Mouse (Mus musculus): Measurements from ENCODE around the gene Abca17. TPM values are rescaled to one million over a fixed set of nuclear protein-coding genes. Genes with fewer than 3 reads are reported as not detected.
A peak's percentile ranks its signal among the peaks of the same experiment; 100 is the strongest.

The Abca17 gene
- polyA plus RNA-seq, 1 experiment from 2014 or later: not detected

- H3K27me3 ChIP-seq: no peaks in the 10 kb centered on the region
- H3K36me3 ChIP-seq: peaks cover 4% of the 10 kb centered on the region; the same call in 1 of the 2 replicates
- H3K9me3 ChIP-seq: no peaks in the 10 kb centered on the region
- no peak overlapping the region for H3K27ac ChIP-seq
- no peak overlapping the region for H3K4me2 ChIP-seq
- H3K4me3 ChIP-seq: no peak overlapping the region
- no peak overlapping the region for H3K9ac ChIP-seq
- 70% methylated on average over 9 of the region's 9 CpGs for WGBS
- no peaks in the 10 kb centered on the region for H3K4me1 ChIP-seq
- ATAC-seq (ENCODE audit: insufficient number of reproducible peaks, low FRiP score, low TSS enrichment, low read depth): no peak
Measured at GRCm38 (mm10) chr17:24362527-24362926, 11.7 kb upstream of the Abca17 start.

GRCm38 (mm10) chr17:24361291-24361690 is 10.4 kb upstream of the Abca17 start:
- no peaks in the 10 kb centered on the region for H3K27me3 ChIP-seq
- no peaks in the 10 kb centered on the region for H3K9me3 ChIP-seq
- no peak overlapping the region for H3K9ac ChIP-seq
- H3K36me3 ChIP-seq: no peaks in the 10 kb centered on the region
- no peak overlapping the region for H3K4me3 ChIP-seq
- no peak overlapping the region for H3K27ac ChIP-seq
- 83% methylated on average over 5 of the region's 5 CpGs for WGBS
- H3K4me2 ChIP-seq: no peak overlapping the region
- H3K4me1 ChIP-seq: no peaks in the 10 kb centered on the region
- no peak for ATAC-seq (ENCODE audit: insufficient number of reproducible peaks, low FRiP score, low TSS enrichment, low read depth)

GRCm38 (mm10) chr17:24360841-24361240 is 10.0 kb upstream of the Abca17 start:
- 82% methylated on average over 8 of the region's 8 CpGs for WGBS
- H3K27ac ChIP-seq: no peak overlapping the region

GRCm38 (mm10) chr17:24359903-24360302 is 9.0 kb upstream of the Abca17 start:
- no peak for ATAC-seq (ENCODE audit: insufficient number of reproducible peaks, low FRiP score, low TSS enrichment, low read depth)
- 72% methylated on average over 2 of the region's 2 CpGs for WGBS
- no peaks in the 10 kb centered on the region for H3K36me3 ChIP-seq
- no peak overlapping the region for H3K9ac ChIP-seq
- H3K27me3 ChIP-seq: no peaks in the 10 kb centered on the region
- no peaks in the 10 kb centered on the region for H3K9me3 ChIP-seq
- no peak overlapping the region for H3K27ac ChIP-seq
- H3K4me1 ChIP-seq: no peaks in the 10 kb centered on the region
- no peak overlapping the region for H3K4me2 ChIP-seq
- H3K4me3 ChIP-seq: no peak overlapping the region

More at GRCm38 (mm10) chr17:24360841-24361240, 10.0 kb upstream of the Abca17 start:
- no peak for ATAC-seq (ENCODE audit: insufficient number of reproducible peaks, low FRiP score, low TSS enrichment, low read depth)
- H3K4me2 ChIP-seq: no peak overlapping the region
- no peak overlapping the region for H3K4me3 ChIP-seq
- no peaks in the 10 kb centered on the region for H3K4me1 ChIP-seq
- H3K9me3 ChIP-seq: no peaks in the 10 kb centered on the region
- H3K36me3 ChIP-seq: no peaks in the 10 kb centered on the region
- no peaks in the 10 kb centered on the region for H3K27me3 ChIP-seq
- H3K9ac ChIP-seq: no peak overlapping the region

GRCm38 (mm10) chr17:24359006-24359405 is 8.1 kb upstream of the Abca17 start:
- Histone ChIP-seq H3K36me3 (no peaks in the 10 kb centered on the region), H3K4me1 (no peaks in the 10 kb centered on the region), H3K27me3 (no peaks in the 10 kb centered on the region), H3K4me2 (no peak overlapping the region), H3K9ac (no peak overlapping the region), H3K4me3 (no peak overlapping the region), H3K9me3 (no peaks in the 10 kb centered on the region), H3K27ac (no peak overlapping the region)
- 92% methylated on average over 8 of the region's 8 CpGs for WGBS
- no peak for ATAC-seq (ENCODE audit: insufficient number of reproducible peaks, low FRiP score, low TSS enrichment, low read depth)

GRCm38 (mm10) chr17:24355284-24355683 is 4.4 kb upstream of the Abca17 start:
- no peak overlapping the region for H3K9ac ChIP-seq
- no peak overlapping the region for H3K4me2 ChIP-seq
- peaks cover 17% of the 10 kb centered on the region for H3K27me3 ChIP-seq
- H3K36me3 ChIP-seq: no peaks in the 10 kb centered on the region
- H3K4me3 ChIP-seq: no peak overlapping the region
- WGBS: 82% methylated on average over 8 of the region's 8 CpGs
- no peak for ATAC-seq (ENCODE audit: insufficient number of reproducible peaks, low FRiP score, low TSS enrichment, low read depth)
- no peak overlapping the region for H3K27ac ChIP-seq
- peaks cover 21% of the 10 kb centered on the region for H3K4me1 ChIP-seq
- H3K9me3 ChIP-seq: no peaks in the 10 kb centered on the region

- Histone ChIP-seq H3K9me3 (no peaks in the 10 kb centered on the region), H3K36me3 (no peaks in the 10 kb centered on the region), H3K9ac (no peak overlapping the region), H3K4me3 (no peak overlapping the region), H3K4me2 (no peak overlapping the region), H3K27ac (no peak overlapping the region), H3K4me1 (peaks cover 21% of the 10 kb centered on the region), H3K27me3 (peaks cover 23% of the 10 kb centered on the region)
- 78% methylated on average over 3 of the region's 3 CpGs for WGBS
- no peak for ATAC-seq (ENCODE audit: insufficient number of reproducible peaks, low FRiP score, low TSS enrichment, low read depth)
Measured at GRCm38 (mm10) chr17:24353960-24354359, 3.1 kb upstream of the Abca17 start.

GRCm38 (mm10) chr17:24352370-24353194 is 1.7 kb upstream of the Abca17 start:
- Histone ChIP-seq H3K9ac (peak overlapping the region; percentile 68), H3K36me3 (no peaks in the 10 kb centered on the region), H3K27me3 (peaks cover 24% of the 10 kb centered on the region), H3K27ac (peak overlapping the region; percentile 54; the same call in 1 of the 2 replicates), H3K9me3 (no peaks in the 10 kb centered on the region), H3K4me3 (peak overlapping the region; percentile 81), H3K4me1 (peaks cover 21% of the 10 kb centered on the region), H3K4me2 (peak overlapping the region; percentile 88)
- 4% methylated on average over 36 of the region's 36 CpGs for WGBS
- 0 out of 2 replicates have a peak, but pooled peaks have one; percentile 7 for ATAC-seq (ENCODE audit: insufficient number of reproducible peaks, low FRiP score, low TSS enrichment, low read depth)

- no peaks in the 10 kb centered on the region for H3K36me3 ChIP-seq
- ATAC-seq (ENCODE audit: insufficient number of reproducible peaks, low FRiP score, low TSS enrichment, low read depth): peak; percentile 93
- peak within 1 kb of the TSS; percentile 81 for H3K4me3 ChIP-seq
- H3K9ac ChIP-seq: peak within 1 kb of the TSS; percentile 68
- 0% methylated on average over 49 of the region's 55 CpGs for WGBS
- H3K9me3 ChIP-seq: no peaks in the 10 kb centered on the region
- H3K27me3 ChIP-seq: peaks cover 24% of the 10 kb centered on the region
- H3K4me1 ChIP-seq: peaks cover 21% of the 10 kb centered on the region
- peak within 1 kb of the TSS; percentile 88 for H3K4me2 ChIP-seq
- H3K27ac ChIP-seq: peak within 1 kb of the TSS; percentile 54; the same call in 1 of the 2 replicates
Measured at GRCm38 (mm10) chr17:24351760-24352357, 991 bp upstream of the Abca17 start, which contains the start of gene Abca3. TSS of gene Abca3 (plus strand) at chr17:24351950.

- ATAC-seq (ENCODE audit: insufficient number of reproducible peaks, low FRiP score, low TSS enrichment, low read depth): no peak
- H3K27ac ChIP-seq: no peak overlapping the region
- H3K4me2 ChIP-seq: no peak overlapping the region
- no peak overlapping the region for H3K4me3 ChIP-seq
- H3K36me3 ChIP-seq: no peaks in the 10 kb centered on the region
- no peak overlapping the region for H3K9ac ChIP-seq
- H3K4me1 ChIP-seq: peaks cover 21% of the 10 kb centered on the region
- 65% methylated on average over 2 of the region's 2 CpGs for WGBS
- H3K27me3 ChIP-seq: peaks cover 24% of the 10 kb centered on the region
- H3K9me3 ChIP-seq: no peaks in the 10 kb centered on the region
Measured at GRCm38 (mm10) chr17:24349176-24349575, 1.7 kb downstream of the Abca17 start.

- no peak overlapping the region for H3K4me3 ChIP-seq
- peaks cover 10% of the 10 kb centered on the region for H3K4me1 ChIP-seq
- 50% methylated on average over 7 of the region's 7 CpGs for WGBS
- H3K27me3 ChIP-seq: peaks cover 21% of the 10 kb centered on the region
- ATAC-seq (ENCODE audit: insufficient number of reproducible peaks, low FRiP score, low TSS enrichment, low read depth): no peak
- no peak overlapping the region for H3K27ac ChIP-seq
- no peaks in the 10 kb centered on the region for H3K9me3 ChIP-seq
- no peaks in the 10 kb centered on the region for H3K36me3 ChIP-seq
- no peak overlapping the region for H3K4me2 ChIP-seq
- no peak overlapping the region for H3K9ac ChIP-seq
Measured at GRCm38 (mm10) chr17:24346831-24347230, 4.0 kb downstream of the Abca17 start.

- no peak overlapping the region for H3K9ac ChIP-seq
- H3K36me3 ChIP-seq: no peaks in the 10 kb centered on the region
- H3K27ac ChIP-seq: no peak overlapping the region
- H3K4me1 ChIP-seq: no peaks in the 10 kb centered on the region
- no peak for ATAC-seq (ENCODE audit: insufficient number of reproducible peaks, low FRiP score, low TSS enrichment, low read depth)
- H3K9me3 ChIP-seq: no peaks in the 10 kb centered on the region
- WGBS: 80% methylated on average over 8 of the region's 8 CpGs
- 0 out of 2 replicates have a peak, but pooled peaks cover 4% of the 10 kb centered on the region for H3K27me3 ChIP-seq
- H3K4me3 ChIP-seq: no peak overlapping the region
- no peak overlapping the region for H3K4me2 ChIP-seq
Measured at GRCm38 (mm10) chr17:24344672-24345071, 6.2 kb downstream of the Abca17 start.

Measured in limb, embryonic 15.5 days (tissue).